Mouse (Mus musculus) large intestine, adult 2 months (tissue): Measurements from ENCODE around the gene Prkcg. TPM values are rescaled to one million over a fixed set of nuclear protein-coding genes. Genes with fewer than 3 reads are reported as not detected.
A peak's percentile ranks its signal among the peaks of the same experiment; 100 is the strongest.

Experiments used
- DNase-seq: peaks from one replicate; pipeline ENCODE4 v3.0.0-alpha.2; 2012; ENCODE audit warnings: low read depth, low spot score
- WGBS: fragments of 180-500 bp; shearing (Covaris S2); methylation state at CpG from one replicate; pipeline ENCODE4 v1.1.7; 2018; 5-methylcytosine and 5-hydroxymethylcytosine counted together
- polyA plus RNA-seq: library from polyadenylated mRNA; depleted of rRNA; stranded (reverse); fragments of >200 nt; gene quantifications from 2 replicates; pipeline ENCODE4 v1.2.3, GENCODE M21; 2012

Prkcg gene
- polyA plus RNA-seq, 1 experiment: 0.51 TPM

DNA sequence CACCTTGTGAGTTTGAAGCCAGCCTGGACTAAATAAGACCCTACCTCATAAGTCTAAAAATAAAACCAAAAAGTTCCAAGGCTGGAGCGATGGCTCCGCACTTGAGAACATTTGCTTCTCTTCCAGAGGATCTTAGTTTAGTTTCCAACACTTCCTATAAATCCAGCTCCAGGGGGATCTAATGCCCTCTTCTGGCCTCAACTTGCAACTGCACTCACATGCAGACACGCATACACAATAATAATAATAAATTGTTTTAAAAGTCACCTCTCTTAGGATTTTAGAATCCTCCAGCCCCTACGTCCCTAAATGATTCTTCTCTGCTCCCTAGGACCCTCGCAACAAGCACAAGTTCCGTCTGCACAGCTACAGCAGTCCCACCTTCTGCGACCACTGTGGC is 21.3 kb downstream of the Prkcg start:
- no peak for DNase-seq
- 96% methylated on average over 7 of the region's 7 CpGs for WGBS

DNA sequence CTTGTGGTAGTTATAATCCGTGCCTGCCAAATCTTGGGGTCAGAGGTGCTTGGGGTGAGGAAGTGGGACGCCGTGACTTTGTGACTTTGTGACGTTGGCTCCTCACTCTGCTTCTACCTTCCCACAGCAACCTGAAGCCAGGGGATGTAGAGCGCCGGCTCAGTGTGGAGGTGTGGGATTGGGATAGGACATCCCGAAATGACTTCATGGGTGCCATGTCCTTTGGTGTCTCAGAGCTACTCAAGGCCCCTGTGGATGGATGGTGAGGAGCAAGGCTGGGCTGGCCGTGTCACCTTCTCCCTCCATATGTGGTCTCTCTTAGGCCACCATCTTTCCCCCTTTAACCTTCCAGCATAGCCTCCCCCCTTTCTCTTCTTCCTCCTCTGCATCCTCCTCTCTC is 24.6 kb downstream of the Prkcg start:
- no peak for DNase-seq
- 67% methylated on average over 8 of the region's 8 CpGs for WGBS

DNA sequence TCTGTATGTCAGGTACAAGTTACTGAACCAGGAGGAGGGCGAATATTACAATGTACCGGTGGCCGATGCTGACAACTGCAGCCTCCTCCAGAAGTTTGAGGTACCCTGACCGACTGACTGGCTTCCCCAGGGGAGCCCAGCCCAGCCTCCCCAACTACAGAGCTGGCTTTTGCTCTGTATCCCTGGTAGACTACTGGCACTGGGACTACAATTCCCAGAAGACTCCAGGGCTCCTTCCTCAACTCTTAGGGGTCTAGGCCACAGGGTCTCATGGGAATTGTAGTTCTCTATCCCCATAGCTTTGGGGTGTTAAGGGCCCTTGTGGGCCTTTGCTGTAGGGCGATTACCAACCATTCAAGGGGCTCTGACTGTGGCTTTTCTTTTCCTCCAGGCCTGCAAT is 25.1 kb downstream of the Prkcg start:
- no peak for DNase-seq
- whole genome bisulfite sequencing: 67% methylated on average over 5 of the region's 5 CpGs

- DNase-seq: no peak
- WGBS: 63% methylated on average over 4 of the region's 4 CpGs
Measured at GRCm38 (mm10) chr7:3317704-3318103, 28.7 kb downstream of the Prkcg start.

DNA sequence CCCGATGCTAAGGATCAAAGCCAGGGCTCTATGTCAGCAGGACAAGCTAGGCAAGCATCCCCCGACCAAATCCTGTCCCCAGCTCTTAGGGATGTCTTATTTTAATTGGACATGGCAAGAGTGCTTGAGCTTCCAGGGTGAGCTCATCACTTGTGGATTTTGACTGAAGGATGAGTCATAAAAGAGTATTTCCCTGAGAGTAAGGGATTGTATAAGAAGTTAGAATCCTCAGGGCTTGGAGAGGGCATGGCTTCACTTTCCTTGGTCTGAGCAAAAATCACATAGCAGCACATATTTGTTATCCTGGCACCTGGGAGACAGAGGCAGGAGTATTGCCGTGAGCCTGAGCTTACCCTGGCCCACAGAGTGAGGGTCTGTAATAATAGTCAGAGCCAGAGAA is 31.9 kb downstream of the Prkcg start:
- no peak for DNase-seq
- 69% methylated on average over 3 of the region's 3 CpGs for WGBS

GRCm38 (mm10) chr7:3323826-3324225 is 34.8 kb downstream of the Prkcg start:
- no peak for DNase-seq
- 93% methylated on average over 1 of the region's 1 CpGs for WGBS

GRCm38 (mm10) chr7:3327961-3328360 is 39.0 kb downstream of the Prkcg start:
- WGBS: 70% methylated on average over 4 of the region's 4 CpGs
- no peak for DNase-seq

- 25% methylated on average over 31 of the region's 31 CpGs for WGBS
- DNase-seq: peak; percentile 6
Measured at GRCm38 (mm10) chr7:3329776-3330546, 41.0 kb downstream of the Prkcg start.

DNA sequence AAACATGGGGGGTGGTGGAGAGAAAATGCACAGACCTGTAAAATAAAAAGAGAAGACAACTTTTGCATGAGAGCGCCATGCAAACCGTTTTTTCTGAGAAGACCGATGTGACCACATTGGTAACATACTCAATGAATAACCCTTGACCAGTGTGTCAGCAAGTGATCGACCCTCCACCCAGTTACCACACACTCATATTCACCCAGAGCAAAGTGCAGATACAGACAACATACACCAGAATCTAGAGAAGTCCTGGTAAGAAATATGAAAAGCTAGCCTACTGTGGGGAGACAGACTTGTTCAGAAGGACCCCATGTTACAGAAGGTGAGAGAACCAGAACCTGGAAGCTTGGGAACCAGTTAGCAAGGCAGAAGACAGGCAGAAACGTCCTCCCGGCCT is 42.2 kb downstream of the Prkcg start:
- WGBS: 37% methylated on average over 6 of the region's 6 CpGs
- no peak for DNase-seq

GRCm38 (mm10) chr7:3331581-3332223 is 42.7 kb downstream of the Prkcg start:
- no peak for DNase-seq
- WGBS: 1% methylated on average over 27 of the region's 27 CpGs

GRCm38 (mm10) chr7:3332224-3332615 is 43.2 kb downstream of the Prkcg start:
- DNase-seq: no peak
- WGBS: 2% methylated on average over 4 of the region's 4 CpGs

- no peak for DNase-seq
- 5% methylated on average over 62 of the region's 65 CpGs for WGBS
Measured at GRCm38 (mm10) chr7:3332619-3333521, 43.9 kb downstream of the Prkcg start, which contains the start of gene Cacng7. TSS of gene Cacng7 (plus strand) at chr7:3332955.

DNA sequence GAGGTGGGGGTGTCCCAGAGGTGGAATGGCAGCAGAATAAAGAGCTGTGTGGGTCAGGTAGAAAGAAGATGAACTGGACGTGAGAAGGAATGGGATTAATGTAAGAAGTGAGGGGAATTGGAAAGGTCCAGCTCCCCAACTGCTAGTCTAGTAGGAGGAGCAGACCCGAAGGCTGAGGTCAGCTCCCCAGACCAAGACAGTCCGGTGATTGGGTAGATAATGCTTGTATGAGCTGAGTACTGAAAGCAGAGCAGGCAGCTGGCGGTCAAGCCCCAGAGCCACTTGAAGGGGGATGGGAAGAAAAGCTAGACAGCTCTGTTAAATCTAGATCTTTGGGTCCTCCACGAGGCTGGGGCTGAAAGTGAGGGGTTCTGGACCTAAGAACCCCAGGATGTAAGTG is 44.6 kb downstream of the Prkcg start:
- DNase-seq: no peak
- WGBS: 14% methylated on average over 5 of the region's 5 CpGs

DNA sequence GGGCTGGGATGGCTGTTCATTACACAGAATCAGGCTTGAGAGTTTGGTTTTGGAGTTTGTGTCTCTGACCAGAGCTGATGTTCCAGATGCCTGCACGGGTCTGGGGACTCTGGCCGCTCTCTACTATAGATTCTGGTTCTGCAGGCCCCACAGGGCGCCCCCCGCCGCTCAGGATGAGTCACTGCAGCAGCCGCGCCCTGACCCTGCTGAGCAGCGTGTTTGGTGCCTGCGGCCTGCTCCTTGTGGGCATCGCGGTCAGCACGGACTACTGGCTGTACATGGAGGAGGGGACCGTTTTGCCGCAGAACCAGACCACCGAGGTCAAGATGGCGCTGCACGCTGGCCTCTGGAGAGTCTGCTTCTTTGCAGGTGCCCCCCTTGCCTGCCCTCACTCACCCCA is 47.4 kb downstream of the Prkcg start:
- no peak for DNase-seq
- 55% methylated on average over 17 of the region's 17 CpGs for WGBS

DNA sequence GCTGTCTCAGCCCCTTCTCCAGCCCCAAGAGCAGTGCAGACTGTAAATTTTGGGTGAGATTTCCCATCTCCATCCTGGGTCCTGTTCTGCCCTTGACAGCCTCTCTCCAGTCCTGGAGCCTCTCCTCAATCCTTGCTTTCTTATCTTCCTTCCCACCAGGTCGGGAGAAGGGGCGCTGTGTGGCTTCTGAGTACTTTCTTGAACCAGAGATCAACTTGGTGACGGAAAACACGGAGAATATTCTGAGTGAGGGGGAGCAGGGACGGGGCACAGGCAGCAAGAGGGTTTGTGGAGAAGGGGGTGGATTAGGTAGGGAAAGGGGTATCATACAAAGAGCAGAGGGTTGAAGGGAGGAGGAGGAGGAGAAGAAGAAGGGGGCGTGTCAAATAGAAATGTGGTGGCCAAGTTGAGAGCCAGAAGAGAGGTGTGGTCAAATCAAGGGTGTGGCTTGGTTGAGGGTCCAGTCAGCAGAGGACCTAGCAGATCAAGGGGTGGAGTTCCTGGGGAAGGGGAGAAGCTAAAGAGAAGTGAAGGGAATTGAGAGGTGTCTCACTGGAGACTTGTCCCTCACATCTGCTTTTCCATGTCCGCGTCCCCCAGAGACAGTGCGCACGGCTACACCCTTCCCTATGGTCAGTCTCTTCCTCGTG is 49.4 kb downstream of the Prkcg start:
- WGBS: 60% methylated on average over 11 of the region's 11 CpGs
- DNase-seq: no peak

- no peak for DNase-seq
- WGBS: 77% methylated on average over 11 of the region's 11 CpGs
Measured at GRCm38 (mm10) chr7:3339010-3339409, 50.0 kb downstream of the Prkcg start.

GRCm38 (mm10) chr7:3343861-3344260 is 54.9 kb downstream of the Prkcg start:
- no peak for DNase-seq
- WGBS: 80% methylated on average over 3 of the region's 3 CpGs

GRCm38 (mm10) chr7:3345301-3345700 is 56.3 kb downstream of the Prkcg start:
- no peak for DNase-seq
- WGBS: 79% methylated on average over 3 of the region's 3 CpGs

- DNase-seq: no peak
- 65% methylated on average over 20 of the region's 20 CpGs for WGBS
Measured at GRCm38 (mm10) chr7:3347366-3348287, 58.6 kb downstream of the Prkcg start.
